Mouse (Mus musculus): Measurements from ENCODE around the gene Pcyt1a. TPM values are rescaled to one million over a fixed set of nuclear protein-coding genes. Genes with fewer than 3 reads are reported as not detected.
"Not testable (repeated sequence)": the region's sequence is repeated elsewhere in the genome, so short reads cannot be mapped to it uniquely, and the experiment has no call there.

The Pcyt1a gene
- polyA plus RNA-seq, 1 experiment from 2014 or later, result 46.4 TPM

DNA sequence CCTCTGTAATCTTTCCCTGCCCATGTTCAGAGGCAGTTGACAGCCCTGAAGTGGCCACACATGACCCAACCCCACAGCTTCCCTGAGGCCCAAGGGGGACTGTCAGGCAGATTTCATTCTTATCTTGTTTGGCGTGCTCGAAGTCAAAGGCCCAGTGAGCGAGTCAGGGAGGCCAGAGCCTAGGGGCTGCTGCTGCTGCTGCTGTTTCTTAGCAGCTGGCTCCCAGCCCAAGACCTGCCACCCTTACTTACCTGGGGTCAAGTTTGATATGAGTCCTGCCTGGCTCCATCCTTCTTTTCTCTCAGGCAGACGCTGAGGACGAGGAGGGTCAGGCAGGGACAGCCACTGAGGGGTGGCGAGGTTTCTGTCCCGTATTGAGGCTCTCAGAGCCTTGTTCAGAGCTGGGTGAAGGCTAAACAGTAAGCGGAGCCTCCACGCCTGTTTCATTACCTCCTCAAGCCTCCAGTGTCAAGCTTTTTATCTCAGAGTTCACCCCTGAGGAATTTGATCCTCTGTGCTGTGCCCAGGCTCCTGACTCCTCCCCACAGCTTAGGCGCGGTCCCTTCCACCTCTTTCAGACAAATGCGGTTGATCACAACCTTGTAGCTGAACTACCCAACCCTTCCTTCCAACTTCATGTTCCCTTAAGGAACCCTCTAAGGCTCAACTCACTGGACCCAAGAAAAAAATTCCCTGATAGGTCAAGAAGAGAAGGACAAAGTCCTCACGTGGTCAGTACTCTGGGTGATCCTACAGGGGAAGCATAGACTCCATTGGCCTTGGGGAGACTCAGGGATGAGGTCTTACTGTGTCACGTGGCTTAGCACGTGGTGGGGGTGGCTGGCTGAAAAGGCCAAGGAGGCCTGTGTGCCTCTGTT, 56.8 kb downstream of the Pcyt1a start, which contains the start of gene Slc51a:
Gene Slc51a (minus strand): TSS at position 646 of the 878 bp plus-strand sequence.
- Histone ChIP-seq H3K27ac (replicated peaks) (no peak within 1 kb of the TSS), H3K27me3 (replicated peaks; ENCODE audit: low read depth, poor library complexity, severe bottlenecking) (0 out of 2 replicates have a peak, but pooled peaks cover 3% of the 10 kb centered on the region), H3K9me3 (no peaks in the 10 kb centered on the region), H3K4me3 (no peak within 1 kb of the TSS), H3K36me3 (replicated peaks) (no peaks in the 10 kb centered on the region), H3K4me1 (peaks cover 38% of the 10 kb centered on the region)
- 53% methylated on average over 15 of the region's 15 CpGs for WGBS
- no peak for DNase-seq (ENCODE audit: low spot score)

DNA sequence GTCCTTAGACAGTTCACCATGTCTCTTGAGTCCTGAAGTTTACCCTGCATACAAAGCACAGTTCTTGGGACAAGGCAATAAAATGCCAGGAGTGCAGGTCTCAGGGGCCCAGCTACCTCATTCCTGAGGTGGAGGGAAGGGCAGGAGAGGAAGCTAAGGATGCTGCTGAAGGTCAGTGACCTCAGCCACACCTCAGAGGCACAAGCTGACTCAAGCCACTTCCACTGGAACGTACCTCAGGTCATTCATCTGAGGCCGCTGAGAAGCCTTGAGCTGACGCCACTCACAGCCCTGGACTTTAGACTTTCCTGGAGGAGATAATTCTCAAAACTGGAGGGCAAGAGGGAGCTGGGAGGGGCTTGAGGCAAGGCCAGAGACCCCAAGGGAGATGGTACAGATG, 58.2 kb downstream of the Pcyt1a start:
- Histone ChIP-seq H3K4me1 (peaks cover 31% of the 10 kb centered on the region), H3K27ac (replicated peaks) (no peak overlapping the region), H3K27me3 (replicated peaks; ENCODE audit: low read depth, poor library complexity, severe bottlenecking) (0 out of 2 replicates have a peak, but pooled peaks cover 3% of the 10 kb centered on the region), H3K36me3 (replicated peaks) (no peaks in the 10 kb centered on the region), H3K9me3 (no peaks in the 10 kb centered on the region), H3K4me3 (no peak overlapping the region)
- DNase-seq (ENCODE audit: low spot score), result no peak
- 91% methylated on average over 3 of the region's 3 CpGs for WGBS

DNA sequence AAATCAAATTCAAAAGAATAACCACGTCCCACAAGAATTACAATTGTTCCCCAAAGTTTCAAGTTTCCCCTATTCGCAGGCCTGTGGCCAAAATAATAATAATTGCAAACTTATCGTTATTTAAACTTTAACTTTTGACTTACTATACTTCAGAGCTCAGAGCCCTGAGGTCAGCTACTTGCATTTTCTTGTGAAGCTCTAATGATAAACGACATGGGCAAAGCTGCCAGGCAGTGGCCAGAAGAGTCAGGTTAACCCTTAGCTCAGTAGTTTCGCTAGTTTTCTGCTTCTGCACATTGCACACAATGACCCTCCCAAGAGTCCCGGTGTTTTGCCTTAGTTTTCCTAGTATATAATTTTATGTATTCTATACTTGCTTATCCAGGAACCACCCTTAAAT, 63.6 kb downstream of the Pcyt1a start:
- H3K4me3 ChIP-seq; H3K36me3 ChIP-seq (replicated peaks); H3K27ac ChIP-seq (replicated peaks); H3K4me1 ChIP-seq; H3K27me3 ChIP-seq (replicated peaks; ENCODE audit: low read depth, poor library complexity, severe bottlenecking); DNase-seq (ENCODE audit: low spot score); H3K9me3 ChIP-seq: not testable (repeated sequence)
- 80% methylated on average over 6 of the region's 6 CpGs for WGBS

DNA sequence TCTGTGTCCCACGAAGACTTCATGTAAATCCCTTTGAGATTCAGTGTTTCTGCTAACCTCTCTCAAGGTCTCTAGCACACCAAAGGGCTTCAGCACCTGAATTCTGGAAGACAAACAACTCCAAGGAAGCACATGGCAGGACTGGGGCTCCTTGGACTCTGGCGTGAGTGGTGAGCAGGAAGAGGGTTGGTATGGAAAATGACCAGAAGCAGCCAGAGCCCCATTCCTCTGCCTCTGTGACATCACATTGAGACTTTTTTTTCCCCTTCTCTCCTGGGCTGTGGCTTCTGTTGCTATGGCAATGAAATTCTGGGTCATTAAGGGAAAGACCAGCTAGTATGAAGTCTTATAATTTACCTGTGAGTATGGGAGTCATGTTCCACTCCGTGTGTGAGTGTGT, 65.2 kb downstream of the Pcyt1a start, which contains the start of gene Zdhhc19:
Gene Zdhhc19 (plus strand): TSS at position 301 of the 400 bp plus-strand sequence.
- H3K4me1 ChIP-seq, result peaks cover 14% of the 10 kb centered on the region
- H3K4me3 ChIP-seq, result no peak within 1 kb of the TSS
- H3K36me3 ChIP-seq (replicated peaks), result no peaks in the 10 kb centered on the region
- 0 out of 2 replicates have a peak, but pooled peaks cover 5% of the 10 kb centered on the region for H3K27me3 ChIP-seq (replicated peaks; ENCODE audit: low read depth, poor library complexity, severe bottlenecking)
- WGBS, result 75% methylated on average over 3 of the region's 3 CpGs
- no peak within 1 kb of the TSS for H3K27ac ChIP-seq (replicated peaks)
- no peaks in the 10 kb centered on the region for H3K9me3 ChIP-seq
- DNase-seq (ENCODE audit: low spot score), result no peak

DNA sequence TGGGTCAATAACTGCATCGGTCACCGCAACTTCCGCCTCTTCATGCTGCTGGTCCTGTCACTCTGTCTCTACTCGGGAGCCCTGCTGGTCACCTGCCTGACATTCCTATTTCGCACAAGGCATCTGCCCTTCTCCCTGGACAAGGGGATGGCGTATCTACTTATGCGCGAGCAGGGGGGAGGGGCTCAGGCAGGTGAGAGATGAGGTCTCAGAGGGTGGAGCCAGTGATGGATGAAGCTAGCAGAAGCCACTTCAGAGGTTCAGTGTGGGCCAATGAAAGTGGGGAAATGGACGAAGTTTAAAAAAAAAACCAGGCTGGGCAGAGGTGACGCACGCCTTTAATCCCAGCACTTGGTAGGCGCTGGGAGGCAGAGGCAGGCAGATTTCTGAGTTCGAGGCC, 68.3 kb downstream of the Pcyt1a start:
- H3K4me3 ChIP-seq, result no peak overlapping the region
- 0 out of 2 replicates have a peak, but pooled peaks cover 5% of the 10 kb centered on the region for H3K27me3 ChIP-seq (replicated peaks; ENCODE audit: low read depth, poor library complexity, severe bottlenecking)
- DNase-seq (ENCODE audit: low spot score), result no peak
- H3K9me3 ChIP-seq, result no peaks in the 10 kb centered on the region
- H3K36me3 ChIP-seq (replicated peaks), result no peaks in the 10 kb centered on the region
- peaks cover 18% of the 10 kb centered on the region for H3K4me1 ChIP-seq
- WGBS, result 64% methylated on average over 13 of the region's 13 CpGs
- no peak overlapping the region for H3K27ac ChIP-seq (replicated peaks)

GRCm38 (mm10) chr16:32499430-32500037, 68.8 kb downstream of the Pcyt1a start:
- no peaks in the 10 kb centered on the region for H3K9me3 ChIP-seq
- no peaks in the 10 kb centered on the region for H3K36me3 ChIP-seq (replicated peaks)
- H3K4me3 ChIP-seq, result peak overlapping the region; percentile 51
- WGBS, result 9% methylated on average over 22 of the region's 22 CpGs
- H3K27ac ChIP-seq (replicated peaks), result peak overlapping the region; percentile 65
- 0 out of 2 replicates have a peak, but pooled peaks cover 9% of the 10 kb centered on the region for H3K27me3 ChIP-seq (replicated peaks; ENCODE audit: low read depth, poor library complexity, severe bottlenecking)
- peaks cover 18% of the 10 kb centered on the region for H3K4me1 ChIP-seq
- DNase-seq (ENCODE audit: low spot score), result peak; percentile 91

DNA sequence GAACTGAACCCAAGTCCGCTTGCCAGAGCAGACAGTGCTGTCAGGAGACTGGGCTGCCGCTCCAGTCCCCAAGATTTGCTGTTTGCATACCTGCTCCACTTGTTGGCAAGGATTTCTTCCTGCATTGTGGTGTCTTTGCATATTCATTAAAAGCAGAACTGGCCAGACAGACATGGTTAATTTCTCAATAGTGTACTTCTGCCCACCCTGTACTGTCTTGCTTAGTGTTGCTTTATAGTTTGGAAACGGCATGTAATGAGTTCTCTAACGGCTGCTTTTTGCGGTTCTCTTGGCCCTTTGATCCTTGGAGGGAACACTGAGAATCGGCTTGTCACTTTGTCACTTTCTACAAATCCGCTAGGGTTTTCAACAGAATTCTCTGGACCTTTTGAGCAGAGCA, 70.7 kb downstream of the Pcyt1a start:
- Histone ChIP-seq H3K36me3 (replicated peaks) (no peaks in the 10 kb centered on the region), H3K4me3 (no peak overlapping the region), H3K27ac (replicated peaks) (no peak overlapping the region), H3K9me3 (no peaks in the 10 kb centered on the region), H3K4me1 (peaks cover 11% of the 10 kb centered on the region), H3K27me3 (replicated peaks; ENCODE audit: low read depth, poor library complexity, severe bottlenecking) (peaks cover 23% of the 10 kb centered on the region; the same call in 1 of the 2 replicates)
- no peak for DNase-seq (ENCODE audit: low spot score)
- WGBS, result 87% methylated on average over 7 of the region's 7 CpGs

DNA sequence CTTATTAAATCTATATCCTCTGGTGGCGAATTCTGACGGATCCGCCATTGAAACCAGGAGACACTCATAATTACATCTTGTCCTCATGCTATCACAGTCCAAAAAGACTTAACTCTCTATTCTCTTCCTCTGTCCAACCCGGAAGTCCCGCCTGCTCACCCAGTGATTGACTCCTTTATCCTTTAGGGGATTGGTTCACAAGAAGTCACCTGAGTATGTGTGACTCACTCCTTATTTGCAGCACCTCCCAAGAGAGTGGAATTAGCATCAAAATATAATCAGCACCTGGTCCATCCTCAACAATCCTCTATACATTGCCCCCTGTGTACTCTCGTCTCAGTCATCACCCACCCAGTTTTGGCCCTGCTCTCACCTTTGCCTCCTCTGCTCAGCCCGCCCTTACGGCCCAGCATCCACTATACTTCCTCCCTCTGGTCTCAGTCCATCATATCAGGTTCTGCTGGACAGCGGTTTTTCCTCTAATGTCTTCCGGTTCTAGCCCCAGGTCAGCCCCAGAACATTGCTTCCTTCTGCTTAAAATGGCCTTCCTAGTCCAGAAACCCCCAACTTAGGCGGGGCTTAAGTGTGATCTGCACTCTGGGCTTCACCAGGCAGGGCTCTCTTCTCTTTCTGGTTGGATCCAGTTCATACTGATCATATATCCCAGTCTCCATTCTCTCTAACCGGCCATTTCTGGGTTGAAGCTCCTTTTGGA, 72.1 kb downstream of the Pcyt1a start:
- Histone ChIP-seq H3K4me1 (peaks cover 15% of the 10 kb centered on the region), H3K27ac (replicated peaks) (no peak overlapping the region), H3K4me3 (no peak overlapping the region), H3K36me3 (replicated peaks) (no peaks in the 10 kb centered on the region), H3K9me3 (no peaks in the 10 kb centered on the region), H3K27me3 (replicated peaks; ENCODE audit: low read depth, poor library complexity, severe bottlenecking) (peaks cover 23% of the 10 kb centered on the region; the same call in 1 of the 2 replicates)
- WGBS, result 84% methylated on average over 12 of the region's 12 CpGs
- no peak for DNase-seq (ENCODE audit: low spot score)

DNA sequence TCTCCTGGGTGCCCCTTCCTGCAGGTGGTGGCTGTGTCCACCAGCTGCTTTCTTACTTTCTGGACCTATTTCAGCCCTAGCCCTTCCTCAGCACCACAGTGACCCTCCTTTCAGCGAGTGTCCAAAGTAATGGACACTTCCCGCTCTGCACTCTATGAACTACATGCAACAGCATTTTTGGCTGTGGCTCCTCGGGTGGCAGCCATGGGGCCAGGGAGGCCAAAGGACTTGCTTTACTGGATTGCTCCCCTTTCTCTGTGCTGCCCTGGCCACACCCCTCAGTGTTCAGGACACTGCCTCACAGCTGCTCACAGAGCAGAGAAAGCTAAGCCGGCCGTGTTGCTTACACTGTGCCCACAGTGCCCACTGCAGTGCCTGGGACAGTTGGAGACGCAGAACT, 72.9 kb downstream of the Pcyt1a start:
- peaks cover 18% of the 10 kb centered on the region; the same call in 1 of the 2 replicates for H3K27me3 ChIP-seq (replicated peaks; ENCODE audit: low read depth, poor library complexity, severe bottlenecking)
- no peak overlapping the region for H3K27ac ChIP-seq (replicated peaks)
- no peak overlapping the region for H3K4me3 ChIP-seq
- H3K36me3 ChIP-seq (replicated peaks), result no peaks in the 10 kb centered on the region
- H3K4me1 ChIP-seq, result peaks cover 16% of the 10 kb centered on the region
- H3K9me3 ChIP-seq, result no peaks in the 10 kb centered on the region
- no peak for DNase-seq (ENCODE audit: low spot score)
- 76% methylated on average over 6 of the region's 6 CpGs for WGBS

- DNase-seq (ENCODE audit: low spot score), result no peak
- Histone ChIP-seq H3K9me3 (no peaks in the 10 kb centered on the region), H3K4me3 (no peak overlapping the region), H3K36me3 (replicated peaks) (no peaks in the 10 kb centered on the region), H3K4me1 (peaks cover 32% of the 10 kb centered on the region), H3K27ac (replicated peaks) (no peak overlapping the region), H3K27me3 (replicated peaks; ENCODE audit: low read depth, poor library complexity, severe bottlenecking) (peaks cover 18% of the 10 kb centered on the region)
- 81% methylated on average over 8 of the region's 8 CpGs for WGBS
Observed at GRCm38 (mm10) chr16:32506298-32506697, 75.6 kb downstream of the Pcyt1a start.

DNA sequence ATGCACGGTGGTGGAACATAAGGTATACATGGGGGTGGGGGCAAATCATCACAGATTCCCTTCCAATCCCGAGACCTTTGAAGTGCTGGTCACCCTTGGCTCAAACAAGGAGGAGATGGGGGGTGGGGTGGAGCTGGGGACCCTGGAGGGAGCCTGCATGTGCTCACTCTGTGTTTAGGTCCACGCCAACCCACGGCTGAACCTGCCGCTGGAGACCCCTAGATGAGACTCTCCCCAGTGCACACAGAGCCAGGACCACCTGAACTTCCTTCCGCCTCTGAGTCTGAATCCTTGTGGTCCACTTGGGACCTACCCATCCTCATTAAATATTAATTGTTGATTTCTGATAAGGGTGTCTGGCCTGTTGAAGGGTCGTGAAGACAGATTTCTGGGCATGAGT, 76.1 kb downstream of the Pcyt1a start:
- Histone ChIP-seq H3K27ac (replicated peaks) (no peak overlapping the region), H3K9me3 (no peaks in the 10 kb centered on the region), H3K36me3 (replicated peaks) (no peaks in the 10 kb centered on the region), H3K4me1 (peaks cover 33% of the 10 kb centered on the region), H3K4me3 (no peak overlapping the region), H3K27me3 (replicated peaks; ENCODE audit: low read depth, poor library complexity, severe bottlenecking) (peaks cover 18% of the 10 kb centered on the region)
- WGBS, result 79% methylated on average over 7 of the region's 7 CpGs
- DNase-seq (ENCODE audit: low spot score), result no peak

- Histone ChIP-seq H3K4me3 (no peak overlapping the region), H3K4me1 (peaks cover 33% of the 10 kb centered on the region), H3K27me3 (replicated peaks; ENCODE audit: low read depth, poor library complexity, severe bottlenecking) (peaks cover 18% of the 10 kb centered on the region), H3K36me3 (replicated peaks) (no peaks in the 10 kb centered on the region), H3K9me3 (no peaks in the 10 kb centered on the region), H3K27ac (replicated peaks) (no peak overlapping the region)
- WGBS, result 23% methylated on average over 9 of the region's 9 CpGs
- DNase-seq (ENCODE audit: low spot score), result peak; percentile 73
Observed at GRCm38 (mm10) chr16:32507407-32507806, 76.7 kb downstream of the Pcyt1a start.

Measured in embryonic facial prominence, embryonic 10.5 days (tissue).